Comparison of ENCODE assay signal across 16 mouse cellular contexts in the genomic region with DNA sequence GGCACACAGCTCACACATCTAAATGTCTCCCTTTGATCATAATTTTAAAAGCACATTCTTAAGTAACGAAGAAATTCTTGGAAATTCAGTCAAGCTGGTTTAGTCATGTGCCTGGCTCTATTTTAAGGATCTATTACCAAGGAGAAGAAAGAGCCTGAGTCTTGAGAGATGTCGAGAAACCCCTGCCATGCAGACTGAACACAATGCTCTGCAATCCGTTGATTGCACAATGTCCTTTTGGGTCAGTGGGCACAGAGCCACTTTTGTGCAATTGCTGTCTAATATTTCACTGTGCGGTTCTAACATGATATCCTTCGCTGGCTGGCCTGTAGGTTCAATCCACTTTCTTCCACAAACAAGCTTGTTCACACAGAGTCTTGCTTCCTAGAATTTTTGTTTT. TPM values are rescaled to one million over a fixed set of nuclear protein-coding genes. Genes with fewer than 3 reads are reported as not detected.
DNase-seq lines count a peak whose midpoint lies in the region; ATAC-seq and TF ChIP-seq lines count a peak whose summit lies in the region.
"Had no signal": no experiment of that assay in that cellular context is flagged by ENCODE, and none has a peak within 500 bp of the region (broad histone marks: within the 10 kb centered on the region; RNA-seq: fewer than 3 reads in every experiment).

No protein-coding gene starts in this region.

- no peaks in the 10 kb centered on the region for H3K36me3 ChIP-seq in lung, postnatal 0 days (ENCODE audit: insufficient read depth, low read length)
- no peaks in the 10 kb centered on the region for H3K36me3 ChIP-seq in forebrain, embryonic 13.5 days (ENCODE audit: poor library complexity, severe bottlenecking)
- H3K36me3 ChIP-seq: limb, embryonic 10.5 days; lung, embryonic 15.5 days; neural tube, embryonic 15.5 days had no signal

- no peak overlapping the region for H3K9ac ChIP-seq in lung, postnatal 0 days (replicated peaks; ENCODE audit: low read depth)
- H3K9ac ChIP-seq in forebrain, embryonic 13.5 days, result no peak overlapping the region
- H3K9ac ChIP-seq: lung, embryonic 15.5 days; neural tube, embryonic 15.5 days had no signal

- no peaks in the 10 kb centered on the region for H3K27me3 ChIP-seq in lung, postnatal 0 days (replicated peaks; ENCODE audit: insufficient read depth, low read length)
- H3K27me3 ChIP-seq in forebrain, embryonic 13.5 days, result no peaks in the 10 kb centered on the region
- H3K27me3 ChIP-seq: CH12.LX; lung, embryonic 15.5 days; neural tube, embryonic 15.5 days had no signal

- 0 out of 2 replicates have a peak, but pooled peaks have one; percentile 29 for TF ChIP-seq EP300 in lung, postnatal 0 days (IDR thresholded peaks at IDR 0.05)

- no peak overlapping the region for H3K4me2 ChIP-seq in lung, postnatal 0 days (replicated peaks; ENCODE audit: low read depth, low read length)
- no peak overlapping the region for H3K4me2 ChIP-seq in forebrain, embryonic 13.5 days
- H3K4me2 ChIP-seq: lung, embryonic 15.5 days; neural tube, embryonic 15.5 days had no signal

- H3K4me3 ChIP-seq in lung, postnatal 0 days (ENCODE audit: low read depth, low read length), result no peak overlapping the region
- no peak overlapping the region for H3K4me3 ChIP-seq in forebrain, embryonic 13.5 days
- H3K4me3 ChIP-seq: limb, embryonic 10.5 days; lung, embryonic 15.5 days; neural tube, embryonic 15.5 days had no signal

- intact Hi-C loops in heart, postnatal 14 days (cut with DNase I), result no loop called here

- ATAC-seq in lung, postnatal 0 days, result peak; percentile 12; the same call in 1 of the 2 replicates
- no peak for ATAC-seq in forebrain, embryonic 13.5 days
- ATAC-seq: hindbrain, embryonic 16.5 days; midbrain, embryonic 16.5 days had no signal

- DNase-seq in heart, adult 11 months, result peak; percentile 46
- DNase-seq in heart, postnatal 14 days, result no peak
- DNase-seq in 416B (ENCODE audit: low read depth), result peak; percentile 71
- peak; percentile 26 for DNase-seq in adrenal gland, adult 8-10 months
- peak; percentile 39 for DNase-seq in lung, postnatal 0 days (ENCODE audit: low spot score)
- DNase-seq in gastrocnemius, postnatal 4 days (ENCODE audit: low spot score in 2 of 2), result no peak
- no peak for DNase-seq in kidney, adult 18-20 months
- DNase-seq: cerebellum, postnatal 25 days had no signal

- H3K4me1 ChIP-seq in lung, postnatal 0 days (ENCODE audit: insufficient read depth, low read depth, low read length), result no peaks in the 10 kb centered on the region
- no peaks in the 10 kb centered on the region for H3K4me1 ChIP-seq in forebrain, embryonic 13.5 days
- H3K4me1 ChIP-seq: limb, embryonic 10.5 days; lung, embryonic 15.5 days; neural tube, embryonic 15.5 days had no signal

- no peak overlapping the region for H3K27ac ChIP-seq in lung, postnatal 0 days (ENCODE audit: low read length)
- H3K27ac ChIP-seq in forebrain, embryonic 13.5 days, result no peak overlapping the region
- H3K27ac ChIP-seq: limb, embryonic 10.5 days; lung, embryonic 15.5 days; neural tube, embryonic 15.5 days; stomach, postnatal 0 days had no signal

- WGBS in lung, postnatal 0 days, result 34% methylated on average over 5 of the region's 5 CpGs
- 21% methylated on average over 5 of the region's 5 CpGs for WGBS in forebrain, embryonic 13.5 days

- TF ChIP-seq CTCF in lung, postnatal 0 days (IDR thresholded peaks at IDR 0.05), result no peak

- no peaks in the 10 kb centered on the region for H3K9me3 ChIP-seq in lung, postnatal 0 days (ENCODE audit: low read length)
- H3K9me3 ChIP-seq in forebrain, embryonic 13.5 days (replicated peaks), result no peaks in the 10 kb centered on the region; the same call in 1 of the 2 replicates
- H3K9me3 ChIP-seq: limb, embryonic 10.5 days; lung, embryonic 15.5 days; neural tube, embryonic 15.5 days had no signal

RNA-seq across cellular contexts. Expression of a gene that starts 33.1 kb away (rescaled TPM):
- total RNA-seq in heart, postnatal 14 days (2021), result 1 to 10 TPM; 1.5 TPM
- 10 to 100 TPM; 15.8 to 36.6 (median 26.2) TPM for total RNA-seq in adrenal gland, adult 8-10 months (2022)
- 8.6 and 9.0 TPM in 2 replicates for polyA plus RNA-seq in lung, postnatal 0 days (2015; fragmentation: Nextera tagmentation; extraction: Ambion mirVana)
- 1 to 10 TPM; 2.5 to 2.8 TPM for total RNA-seq in gastrocnemius, postnatal 4 days (2021)
- 0.99 and 1.1 TPM in 2 replicates for polyA plus RNA-seq in forebrain, embryonic 13.5 days (2015; fragmentation: Nextera tagmentation; extraction: Ambion mirVana)

Comparison
In these comparisons a context has a peak if more than half of its experiments do, and no peak if none do; other contexts are left out.
1. DNase-seq: peak in heart, adult 11 months (single experiment), 416B (single experiment), adrenal gland, adult 8-10 months (single experiment) and lung, postnatal 0 days (single experiment); none in heart, postnatal 14 days (0 of 2), gastrocnemius, postnatal 4 days (0 of 2) and kidney, adult 18-20 months (single experiment).
2. RNA of a gene that starts 33.1 kb away (total RNA-seq): 15.8 to 36.6 TPM in adrenal gland, adult 8-10 months; 2.5 to 2.8 TPM in gastrocnemius, postnatal 4 days and 1.5 TPM in heart, postnatal 14 days; every median in the first group is over 4 times any median in the second.